Mouse (Mus musculus): ENCODE measurements around the gene Lrrc36.

DNA sequence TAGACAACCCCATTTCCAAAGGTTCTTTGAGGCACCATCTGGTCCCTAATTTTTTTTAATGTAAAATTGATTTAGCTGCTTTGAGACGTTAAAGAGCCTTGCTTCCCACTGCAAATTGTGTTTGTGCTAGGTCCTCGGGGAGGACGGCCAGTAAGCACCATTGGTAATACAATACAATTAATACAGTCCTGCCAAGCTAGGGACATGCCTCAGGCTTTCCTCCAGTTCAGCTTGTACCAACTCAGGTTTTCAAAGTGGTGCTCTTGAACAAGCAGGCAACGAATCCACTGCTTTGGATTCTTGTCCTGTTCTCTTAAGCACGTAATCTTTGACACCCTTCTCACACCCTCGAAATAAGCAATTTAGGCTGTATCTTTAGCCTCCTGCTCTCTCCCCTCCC is 19.6 kb downstream of the Lrrc36 start:
- TF ChIP-seq CTCF (IDR thresholded peaks at IDR 0.05; ENCODE audit: low read depth) (no peak), EP300 (IDR thresholded peaks at IDR 0.05; ENCODE audit: low read depth) (no peak)

Data from heart, postnatal 0 days (tissue).